Mouse (Mus musculus): Measurements from ENCODE around the gene Pnmt. TPM values are rescaled to one million over a fixed set of nuclear protein-coding genes. Genes with fewer than 3 reads are reported as not detected.

Gene Pnmt
- polyA plus RNA-seq, 1 experiment from 2014 or later = 1.7 TPM

- Histone ChIP-seq H3K36me3 (no peaks in the 10 kb centered on the region), H3K27ac (ENCODE audit: poor library complexity, severe bottlenecking) (no peak overlapping the region), H3K4me2 (peak overlapping the region; percentile 70; the same call in 1 of the 2 replicates), H3K4me3 (no peak overlapping the region), H3K4me1 (replicated peaks) (peaks cover 82% of the 10 kb centered on the region), H3K9me3 (replicated peaks) (no peaks in the 10 kb centered on the region), H3K27me3 (replicated peaks) (peaks cover 44% of the 10 kb centered on the region), H3K9ac (peak overlapping the region; percentile 42; the same call in 1 of the 2 replicates)
- WGBS = 48% methylated on average over 14 of the region's 14 CpGs
- no peak for ATAC-seq (ENCODE audit: insufficient number of reproducible peaks, low FRiP score)
These were observed 867 bp downstream of the Pnmt start for GRCm38 (mm10) chr11:98387056-98387577.

- peaks cover 44% of the 10 kb centered on the region for H3K27me3 ChIP-seq (replicated peaks)
- no peak overlapping the region for H3K27ac ChIP-seq (ENCODE audit: poor library complexity, severe bottlenecking)
- H3K4me1 ChIP-seq (replicated peaks) = peaks cover 90% of the 10 kb centered on the region
- no peak for ATAC-seq (ENCODE audit: insufficient number of reproducible peaks, low FRiP score)
- no peaks in the 10 kb centered on the region for H3K36me3 ChIP-seq
- no peak overlapping the region for H3K4me3 ChIP-seq
- no peak overlapping the region for H3K4me2 ChIP-seq
- 0 out of 2 replicates have a peak overlapping the region, but pooled peaks have one; percentile 16 for H3K9ac ChIP-seq
- H3K9me3 ChIP-seq (replicated peaks) = no peaks in the 10 kb centered on the region
- 72% methylated on average over 10 of the region's 10 CpGs for WGBS
These were observed 2.0 kb downstream of the Pnmt start for GRCm38 (mm10) chr11:98388282-98388681.

- Histone ChIP-seq H3K9ac (no peak overlapping the region; the same call in 1 of the 2 replicates), H3K27me3 (replicated peaks) (peaks cover 40% of the 10 kb centered on the region), H3K36me3 (no peaks in the 10 kb centered on the region), H3K4me1 (replicated peaks) (peaks cover 92% of the 10 kb centered on the region), H3K4me2 (no peak overlapping the region), H3K4me3 (no peak overlapping the region), H3K9me3 (replicated peaks) (no peaks in the 10 kb centered on the region), H3K27ac (ENCODE audit: poor library complexity, severe bottlenecking) (no peak overlapping the region)
- ATAC-seq (ENCODE audit: insufficient number of reproducible peaks, low FRiP score) = no peak
- 21% methylated on average over 9 of the region's 9 CpGs for WGBS
These were observed 3.1 kb downstream of the Pnmt start for GRCm38 (mm10) chr11:98389221-98389780.

GRCm38 (mm10) chr11:98390141-98390540 is 3.9 kb downstream of the Pnmt start:
- ATAC-seq (ENCODE audit: insufficient number of reproducible peaks, low FRiP score) = no peak
- no peak overlapping the region for H3K4me2 ChIP-seq
- H3K9me3 ChIP-seq (replicated peaks) = no peaks in the 10 kb centered on the region
- peaks cover 38% of the 10 kb centered on the region for H3K27me3 ChIP-seq (replicated peaks)
- WGBS = 76% methylated on average over 12 of the region's 12 CpGs
- H3K4me1 ChIP-seq (replicated peaks) = peaks cover 92% of the 10 kb centered on the region
- no peak overlapping the region for H3K9ac ChIP-seq
- H3K36me3 ChIP-seq = no peaks in the 10 kb centered on the region
- no peak overlapping the region for H3K27ac ChIP-seq (ENCODE audit: poor library complexity, severe bottlenecking)
- H3K4me3 ChIP-seq = no peak overlapping the region

- 6% methylated on average over 7 of the region's 8 CpGs for WGBS
- Histone ChIP-seq H3K4me3 (no peak overlapping the region), H3K9me3 (replicated peaks) (no peaks in the 10 kb centered on the region), H3K27me3 (replicated peaks) (peaks cover 24% of the 10 kb centered on the region), H3K36me3 (no peaks in the 10 kb centered on the region), H3K9ac (peak overlapping the region; percentile 55), H3K4me2 (peak overlapping the region; percentile 40; the same call in 1 of the 2 replicates), H3K27ac (ENCODE audit: poor library complexity, severe bottlenecking) (peak overlapping the region; percentile 98), H3K4me1 (replicated peaks) (peaks cover 79% of the 10 kb centered on the region)
- ATAC-seq (ENCODE audit: insufficient number of reproducible peaks, low FRiP score) = no peak
These were observed 5.8 kb downstream of the Pnmt start for GRCm38 (mm10) chr11:98392034-98392433.

GRCm38 (mm10) chr11:98392645-98393044 is 6.4 kb downstream of the Pnmt start:
- Histone ChIP-seq H3K9me3 (replicated peaks) (no peaks in the 10 kb centered on the region), H3K27ac (ENCODE audit: poor library complexity, severe bottlenecking) (peak overlapping the region; percentile 98), H3K9ac (peak overlapping the region; percentile 55), H3K4me2 (peak overlapping the region; percentile 40), H3K27me3 (replicated peaks) (peaks cover 18% of the 10 kb centered on the region), H3K4me3 (no peak overlapping the region), H3K36me3 (peaks cover 3% of the 10 kb centered on the region; the same call in 1 of the 2 replicates), H3K4me1 (replicated peaks) (peaks cover 73% of the 10 kb centered on the region)
- WGBS = 26% methylated on average over 4 of the region's 4 CpGs
- ATAC-seq (ENCODE audit: insufficient number of reproducible peaks, low FRiP score) = no peak

- Histone ChIP-seq H3K4me3 (no peak overlapping the region), H3K4me2 (peak overlapping the region; percentile 40), H3K9ac (peak overlapping the region; percentile 55), H3K27ac (ENCODE audit: poor library complexity, severe bottlenecking) (peak overlapping the region; percentile 98), H3K36me3 (peaks cover 5% of the 10 kb centered on the region; the same call in 1 of the 2 replicates), H3K9me3 (replicated peaks) (no peaks in the 10 kb centered on the region), H3K4me1 (replicated peaks) (peaks cover 67% of the 10 kb centered on the region), H3K27me3 (replicated peaks) (0 out of 2 replicates have a peak, but pooled peaks cover 11% of the 10 kb centered on the region)
- peak; percentile 65 for ATAC-seq (ENCODE audit: insufficient number of reproducible peaks, low FRiP score)
- WGBS = 13% methylated on average over 6 of the region's 6 CpGs
These were observed 7.1 kb downstream of the Pnmt start for GRCm38 (mm10) chr11:98393317-98393716.

- Histone ChIP-seq H3K4me3 (no peak overlapping the region), H3K27ac (ENCODE audit: poor library complexity, severe bottlenecking) (peak overlapping the region; percentile 98), H3K9ac (peak overlapping the region; percentile 55; the same call in 1 of the 2 replicates), H3K36me3 (peaks cover 9% of the 10 kb centered on the region; the same call in 1 of the 2 replicates), H3K4me2 (peak overlapping the region; percentile 40), H3K9me3 (replicated peaks) (no peaks in the 10 kb centered on the region), H3K4me1 (replicated peaks) (peaks cover 57% of the 10 kb centered on the region), H3K27me3 (replicated peaks) (0 out of 2 replicates have a peak, but pooled peaks cover 7% of the 10 kb centered on the region)
- WGBS = 23% methylated on average over 6 of the region's 6 CpGs
- ATAC-seq (ENCODE audit: insufficient number of reproducible peaks, low FRiP score) = 0 out of 2 replicates have a peak, but pooled peaks have one; percentile 20
These were observed 8.1 kb downstream of the Pnmt start for GRCm38 (mm10) chr11:98394301-98394700.

GRCm38 (mm10) chr11:98395041-98395440 is 8.8 kb downstream of the Pnmt start:
- Histone ChIP-seq H3K4me1 (replicated peaks) (peaks cover 58% of the 10 kb centered on the region), H3K27me3 (replicated peaks) (0 out of 2 replicates have a peak, but pooled peaks cover 7% of the 10 kb centered on the region), H3K27ac (ENCODE audit: poor library complexity, severe bottlenecking) (peak overlapping the region; percentile 98), H3K4me3 (no peak overlapping the region), H3K4me2 (0 out of 2 replicates have a peak overlapping the region, but pooled peaks have one; percentile 4), H3K36me3 (peaks cover 9% of the 10 kb centered on the region; the same call in 1 of the 2 replicates), H3K9me3 (replicated peaks) (no peaks in the 10 kb centered on the region), H3K9ac (peak overlapping the region; percentile 25; the same call in 1 of the 2 replicates)
- WGBS = 30% methylated on average over 4 of the region's 4 CpGs
- ATAC-seq (ENCODE audit: insufficient number of reproducible peaks, low FRiP score) = no peak

- no peak overlapping the region for H3K27ac ChIP-seq (ENCODE audit: poor library complexity, severe bottlenecking)
- peaks cover 43% of the 10 kb centered on the region for H3K4me1 ChIP-seq (replicated peaks)
- WGBS = 88% methylated on average over 7 of the region's 7 CpGs
- H3K4me3 ChIP-seq = no peak overlapping the region
- no peaks in the 10 kb centered on the region for H3K9me3 ChIP-seq (replicated peaks)
- H3K4me2 ChIP-seq = no peak overlapping the region
- no peak overlapping the region for H3K9ac ChIP-seq
- no peaks in the 10 kb centered on the region for H3K27me3 ChIP-seq (replicated peaks)
- no peak for ATAC-seq (ENCODE audit: insufficient number of reproducible peaks, low FRiP score)
- H3K36me3 ChIP-seq = peaks cover 9% of the 10 kb centered on the region; the same call in 1 of the 2 replicates
These were observed 11.7 kb downstream of the Pnmt start for GRCm38 (mm10) chr11:98397946-98398345.

GRCm38 (mm10) chr11:98400161-98400726 is 14.0 kb downstream of the Pnmt start, which contains the start of gene Pgap3:
Gene Pgap3 (minus strand): TSS chr11:98400490.
- WGBS = 1% methylated on average over 40 of the region's 40 CpGs
- Histone ChIP-seq H3K9ac (peak within 1 kb of the TSS; percentile 72), H3K27me3 (replicated peaks) (no peaks in the 10 kb centered on the region), H3K4me1 (replicated peaks) (peaks cover 20% of the 10 kb centered on the region), H3K4me3 (peak within 1 kb of the TSS; percentile 59), H3K27ac (ENCODE audit: poor library complexity, severe bottlenecking) (peak within 1 kb of the TSS; percentile 93), H3K4me2 (peak within 1 kb of the TSS; percentile 75), H3K36me3 (peaks cover 9% of the 10 kb centered on the region; the same call in 1 of the 2 replicates), H3K9me3 (replicated peaks) (no peaks in the 10 kb centered on the region)
- ATAC-seq (ENCODE audit: insufficient number of reproducible peaks, low FRiP score) = peak; percentile 86

Measured in heart, embryonic 12.5 days (tissue).